Mouse (Mus musculus): ENCODE measurements around the gene Ywhag.
A peak's percentile ranks its signal among the peaks of the same experiment; 100 is the strongest.

Gene Ywhag

GRCm38 (mm10) chr5:135913201-135913600 lies 21.2 kb downstream of the Ywhag start:
- peak in 1 of 2 experiments; percentile 30 for DNase-seq (ENCODE audit: low spot score in 2 of 2)

GRCm38 (mm10) chr5:135911633-135912220 lies 22.7 kb downstream of the Ywhag start:
- no peak for DNase-seq (ENCODE audit: low spot score in 2 of 2)

GRCm38 (mm10) chr5:135910813-135911212 lies 23.6 kb downstream of the Ywhag start:
- no peak for DNase-seq (ENCODE audit: low spot score in 2 of 2)

GRCm38 (mm10) chr5:135909646-135910045 lies 24.8 kb downstream of the Ywhag start:
- no peak for DNase-seq (ENCODE audit: low spot score in 2 of 2)

- DNase-seq (ENCODE audit: low spot score in 2 of 2) = no peak
Measured at GRCm38 (mm10) chr5:135908989-135909388, 25.4 kb downstream of the Ywhag start.

- DNase-seq (ENCODE audit: low spot score in 2 of 2) = no peak
Measured at GRCm38 (mm10) chr5:135908185-135908584, 26.2 kb downstream of the Ywhag start.

- no peak for DNase-seq (ENCODE audit: low spot score in 2 of 2)
Measured at GRCm38 (mm10) chr5:135907256-135907655, 27.2 kb downstream of the Ywhag start.

- DNase-seq (ENCODE audit: low spot score in 2 of 2) = no peak
Measured at GRCm38 (mm10) chr5:135906846-135907245, 27.6 kb downstream of the Ywhag start.

- no peak for DNase-seq (ENCODE audit: low spot score in 2 of 2)
Measured at GRCm38 (mm10) chr5:135905320-135906225, 28.8 kb downstream of the Ywhag start.

GRCm38 (mm10) chr5:135904259-135904658 lies 30.2 kb downstream of the Ywhag start:
- DNase-seq (ENCODE audit: low spot score in 2 of 2) = no peak

GRCm38 (mm10) chr5:135903551-135904151 lies 30.8 kb downstream of the Ywhag start:
- peak; percentile 48 to 62 for DNase-seq (ENCODE audit: low spot score in 2 of 2)

GRCm38 (mm10) chr5:135903058-135903457 lies 31.4 kb downstream of the Ywhag start:
- no peak for DNase-seq (ENCODE audit: low spot score in 2 of 2)

- peak in 1 of 2 experiments; percentile 41 for DNase-seq (ENCODE audit: low spot score in 2 of 2)
Measured at GRCm38 (mm10) chr5:135901354-135902095, 32.9 kb downstream of the Ywhag start.

GRCm38 (mm10) chr5:135900701-135901100 lies 33.7 kb downstream of the Ywhag start:
- DNase-seq (ENCODE audit: low spot score in 2 of 2) = no peak

- DNase-seq (ENCODE audit: low spot score in 2 of 2) = no peak
Measured at GRCm38 (mm10) chr5:135899833-135900232, 34.6 kb downstream of the Ywhag start.

- DNase-seq (ENCODE audit: low spot score in 2 of 2) = no peak
Measured at GRCm38 (mm10) chr5:135898995-135899394, 35.4 kb downstream of the Ywhag start.

- peak in 1 of 2 experiments; percentile 59 for DNase-seq (ENCODE audit: low spot score in 2 of 2)
Measured at GRCm38 (mm10) chr5:135898028-135898427, 36.4 kb downstream of the Ywhag start.

GRCm38 (mm10) chr5:135894958-135895357 lies 39.5 kb downstream of the Ywhag start:
- no peak for DNase-seq (ENCODE audit: low spot score in 2 of 2)

- DNase-seq (ENCODE audit: low spot score in 2 of 2) = no peak
Measured at GRCm38 (mm10) chr5:135892589-135893351, 41.6 kb downstream of the Ywhag start.

GRCm38 (mm10) chr5:135890920-135891319 lies 43.5 kb downstream of the Ywhag start:
- no peak for DNase-seq (ENCODE audit: low spot score in 2 of 2)

GRCm38 (mm10) chr5:135890323-135890722 lies 44.1 kb downstream of the Ywhag start:
- no peak for DNase-seq (ENCODE audit: low spot score in 2 of 2)
